Mouse (Mus musculus) embryonic facial prominence, embryonic 14.5 days (tissue): Measurements from ENCODE around the gene Kxd1. TPM values are rescaled to one million over a fixed set of nuclear protein-coding genes. Genes with fewer than 3 reads are reported as not detected.

Source experiments
- ATAC-seq: fragments of 200-750 bp; cut with Nextera tagmentation; 2 replicates; pipeline ENCODE4 v1.8.0; 2017; ENCODE audit warnings: low read depth, moderate number of reproducible peaks, moderate TSS enrichment
- DNase-seq: peaks from one replicate; pipeline ENCODE4 v3.0.0-alpha.2; 2015; ENCODE audit warnings: low spot score
- H3K27ac ChIP-seq: fragments of 300-500 bp; sonication (generic); replicated peaks from 2 replicates; pipeline ENCODE4 v1.5.1; 2014; ENCODE audit warnings: low read depth, mild to moderate bottlenecking, low read length, moderate library complexity
- H3K27me3 ChIP-seq: fragments of 300-500 bp; sonication (generic); replicated peaks from 2 replicates; pipeline ENCODE4 v1.6.1; 2014; ENCODE audit warnings: low read length; ENCODE audit not compliant: control insufficient read depth, insufficient read depth
- H3K36me3 ChIP-seq: fragments of 300-500 bp; sonication (generic); 2 replicates; pipeline ENCODE4 v1.6.1; 2014; ENCODE audit warnings: low read length, mixed read lengths; ENCODE audit not compliant: control insufficient read depth, insufficient read depth
- H3K4me1 ChIP-seq: fragments of 300-500 bp; sonication (generic); 2 replicates; pipeline ENCODE4 v1.6.1; 2014; ENCODE audit warnings: antibody characterized with exemption, low read length; ENCODE audit not compliant: control insufficient read depth, insufficient read depth
- H3K4me2 ChIP-seq: fragments of 300-500 bp; sonication (generic); 2 replicates; pipeline ENCODE4 v1.6.1; 2014; ENCODE audit warnings: low read depth, mild to moderate bottlenecking, low read length, moderate library complexity, mixed read lengths
- H3K4me3 ChIP-seq: fragments of 300-500 bp; sonication (generic); 2 replicates; pipeline ENCODE4 v1.5.1; 2014; ENCODE audit warnings: low read depth, mild to moderate bottlenecking, low read length
- H3K9ac ChIP-seq: fragments of 300-500 bp; sonication (generic); 2 replicates; pipeline ENCODE4 v1.6.1; 2014; ENCODE audit warnings: low read depth, mild to moderate bottlenecking, low read length, moderate library complexity, mixed read lengths
- H3K9me3 ChIP-seq: fragments of 300-500 bp; sonication (generic); 2 replicates; pipeline ENCODE4 v1.6.1; 2016; ENCODE audit warnings: low read length; ENCODE audit not compliant: control insufficient read depth
- WGBS: fragments of 180-500 bp; shearing (Covaris S2); extraction: QIAGEN DNeasy Blood & Tissue Kit; methylation state at CpG from one replicate; pipeline ENCODE4 v1.1.7; 2014; 5-methylcytosine and 5-hydroxymethylcytosine counted together
- polyA plus RNA-seq: library from polyadenylated mRNA; unstranded; fragments of >200 nt; fragmentation: Nextera tagmentation; extraction: Ambion mirVana; gene quantifications from 2 replicates; pipeline ENCODE4 v1.2.1, GENCODE M21; 2014

Kxd1 gene
- polyA plus RNA-seq, 1 experiment from 2014 or later: 51.0 TPM

GRCm38 (mm10) chr8:70541081-70541480 lies 13.3 kb upstream of the Kxd1 start:
- peaks cover 10% of the 10 kb centered on the region for H3K36me3 ChIP-seq
- ATAC-seq (no peak), DNase-seq (no peak)
- H3K27ac ChIP-seq: no peak overlapping the region
- no peaks in the 10 kb centered on the region for H3K9me3 ChIP-seq
- H3K4me3 ChIP-seq: peak overlapping the region; percentile 73; the same call in 1 of the 2 replicates
- peaks cover 14% of the 10 kb centered on the region for H3K4me1 ChIP-seq
- H3K9ac ChIP-seq: peak overlapping the region; percentile 84
- H3K27me3 ChIP-seq: no peaks in the 10 kb centered on the region
- H3K4me2 ChIP-seq: peak overlapping the region; percentile 87
- WGBS: 75% methylated on average over 5 of the region's 5 CpGs

- Histone ChIP-seq H3K4me1 (peaks cover 14% of the 10 kb centered on the region), H3K4me3 (peak overlapping the region; percentile 73), H3K4me2 (peak overlapping the region; percentile 87), H3K36me3 (peaks cover 14% of the 10 kb centered on the region), H3K27me3 (no peaks in the 10 kb centered on the region), H3K27ac (no peak overlapping the region), H3K9me3 (no peaks in the 10 kb centered on the region), H3K9ac (peak overlapping the region; percentile 84)
- WGBS: 44% methylated on average over 7 of the region's 7 CpGs
- DNase-seq (no peak), ATAC-seq (no peak)
These were observed 12.8 kb upstream of the Kxd1 start for GRCm38 (mm10) chr8:70540507-70541071.

GRCm38 (mm10) chr8:70540013-70540506 lies 12.3 kb upstream of the Kxd1 start:
- Histone ChIP-seq H3K4me3 (peak overlapping the region; percentile 73), H3K36me3 (peaks cover 20% of the 10 kb centered on the region), H3K4me1 (peaks cover 14% of the 10 kb centered on the region), H3K27ac (peak overlapping the region; percentile 94; the same call in 1 of the 2 replicates), H3K9ac (peak overlapping the region; percentile 84), H3K27me3 (no peaks in the 10 kb centered on the region), H3K9me3 (no peaks in the 10 kb centered on the region), H3K4me2 (peak overlapping the region; percentile 87)
- DNase-seq (no peak), ATAC-seq (no peak)
- 12% methylated on average over 4 of the region's 4 CpGs for WGBS

- 0% methylated on average over 31 of the region's 58 CpGs for WGBS
- Histone ChIP-seq H3K36me3 (peaks cover 28% of the 10 kb centered on the region), H3K4me3 (peak within 1 kb of the TSS; percentile 73), H3K4me2 (peak within 1 kb of the TSS; percentile 87), H3K27me3 (no peaks in the 10 kb centered on the region), H3K9ac (peak within 1 kb of the TSS; percentile 84), H3K27ac (peak within 1 kb of the TSS; percentile 94), H3K9me3 (no peaks in the 10 kb centered on the region), H3K4me1 (peaks cover 14% of the 10 kb centered on the region)
- DNase-seq (peak; percentile 100), ATAC-seq (peak; percentile 93)
These were observed 11.5 kb upstream of the Kxd1 start, which contains the start of gene Ell for GRCm38 (mm10) chr8:70539077-70539813. TSS of gene Ell (plus strand) at chr8:70539457.

- Histone ChIP-seq H3K27me3 (no peaks in the 10 kb centered on the region), H3K4me1 (peaks cover 14% of the 10 kb centered on the region), H3K4me3 (peak overlapping the region; percentile 73), H3K4me2 (peak overlapping the region; percentile 87), H3K9ac (peak overlapping the region; percentile 84), H3K9me3 (no peaks in the 10 kb centered on the region), H3K36me3 (peaks cover 34% of the 10 kb centered on the region), H3K27ac (peak overlapping the region; percentile 94)
- under 1% methylated on average over 30 of the region's 32 CpGs for WGBS
- peak; percentile 99 for DNase-seq
- ATAC-seq: peak; percentile 77
These were observed 10.9 kb upstream of the Kxd1 start for GRCm38 (mm10) chr8:70538633-70539076.

- 12% methylated on average over 24 of the region's 24 CpGs for WGBS
- Histone ChIP-seq H3K36me3 (peaks cover 37% of the 10 kb centered on the region), H3K27ac (peak overlapping the region; percentile 94), H3K9me3 (no peaks in the 10 kb centered on the region), H3K9ac (peak overlapping the region; percentile 60), H3K4me3 (peak overlapping the region; percentile 73), H3K4me2 (peak overlapping the region; percentile 87), H3K4me1 (peaks cover 14% of the 10 kb centered on the region), H3K27me3 (no peaks in the 10 kb centered on the region)
- DNase-seq: peak; percentile 73
- no peak for ATAC-seq
These were observed 10.3 kb upstream of the Kxd1 start for GRCm38 (mm10) chr8:70538024-70538579.

- Histone ChIP-seq H3K4me3 (no peak overlapping the region), H3K9me3 (no peaks in the 10 kb centered on the region), H3K36me3 (peaks cover 61% of the 10 kb centered on the region), H3K27me3 (no peaks in the 10 kb centered on the region), H3K9ac (no peak overlapping the region), H3K4me2 (no peak overlapping the region), H3K4me1 (peaks cover 6% of the 10 kb centered on the region), H3K27ac (no peak overlapping the region)
- DNase-seq: no peak
- 89% methylated on average over 2 of the region's 2 CpGs for WGBS
- ATAC-seq: no peak
These were observed 7.9 kb upstream of the Kxd1 start for GRCm38 (mm10) chr8:70535701-70536100.

GRCm38 (mm10) chr8:70535221-70535620 lies 7.5 kb upstream of the Kxd1 start:
- H3K36me3 ChIP-seq: peaks cover 66% of the 10 kb centered on the region
- ATAC-seq: no peak
- WGBS: 87% methylated on average over 3 of the region's 3 CpGs

More at GRCm38 (mm10) chr8:70535221-70535620, 7.5 kb upstream of the Kxd1 start:
- Histone ChIP-seq H3K4me3 (no peak overlapping the region), H3K4me2 (no peak overlapping the region), H3K4me1 (peaks cover 1% of the 10 kb centered on the region), H3K9ac (no peak overlapping the region), H3K27ac (no peak overlapping the region), H3K9me3 (no peaks in the 10 kb centered on the region), H3K27me3 (no peaks in the 10 kb centered on the region)
- no peak for DNase-seq
